Mouse (Mus musculus) CH12.LX (cell line): ENCODE data around the gene Cd37. TPM values are rescaled to one million over a fixed set of nuclear protein-coding genes. Genes with fewer than 3 reads are reported as not detected.

Source experiments
- DNase-seq: peaks from one replicate; pipeline ENCODE4 v3.0.0-alpha.2; 2013; ENCODE audit errors: extremely low read depth
- H3K27ac ChIP-seq: 2 replicates; pipeline ENCODE4 v1.5.1; 2012; ENCODE audit warnings: low read depth, mild to moderate bottlenecking, control low read depth, moderate library complexity; ENCODE audit not compliant: insufficient read depth
- H3K27me3 ChIP-seq: replicated peaks from 2 replicates; pipeline ENCODE3; 2012; ENCODE audit warnings: inconsistent platforms
- H3K36me3 ChIP-seq, 2 experiments: replicated peaks in 1 of 2; 2 replicates each; pipeline versions ENCODE3 to v1.6.1; 2012; ENCODE audit warnings: inconsistent platforms in 1 of 2, low read length in 1 of 2, mild to moderate bottlenecking in 1 of 2, mixed read lengths in 1 of 2, moderate library complexity in 1 of 2; ENCODE audit not compliant: control insufficient read depth in 1 of 2, insufficient read depth in 1 of 2
- H3K4me1 ChIP-seq, 2 experiments: 2 replicates each; pipeline ENCODE4 v1.6.1; 2012; ENCODE audit warnings: inconsistent platforms in 1 of 2, moderate library complexity in 1 of 2; ENCODE audit not compliant: insufficient read depth in 2 of 2, control insufficient read depth in 1 of 2
- H3K4me2 ChIP-seq: 2 replicates; pipeline ENCODE4 v1.6.1; 2012; ENCODE audit warnings: low read depth, mild to moderate bottlenecking, control low read depth; ENCODE audit not compliant: poor library complexity, insufficient read depth, severe bottlenecking
- H3K4me3 ChIP-seq, 3 experiments: fragments of 150-350 bp in 1 of 3; sonication (generic) in 1 of 3; replicated peaks in 1 of 3; 2 replicates each; pipeline versions ENCODE3 to v1.5.1; 2011 to 2012; ENCODE audit warnings: low read depth in 2 of 3, low read length in 2 of 3, mild to moderate bottlenecking in 2 of 3, moderate library complexity in 2 of 3, control low read depth in 1 of 3, improper control_type of control experiment in 1 of 3, inconsistent platforms in 1 of 3, mixed read lengths in 1 of 3; ENCODE audit not compliant: poor library complexity in 1 of 3
- H3K79me2 ChIP-seq: replicated peaks from 2 replicates; pipeline ENCODE4 v1.6.1; 2012; ENCODE audit warnings: mild to moderate bottlenecking, moderate library complexity; ENCODE audit not compliant: control insufficient read depth, poor library complexity, insufficient read depth, severe bottlenecking; ENCODE audit errors: extremely low read depth
- H3K9ac ChIP-seq: 2 replicates; pipeline ENCODE4 v1.6.1; 2012; ENCODE audit warnings: low read depth, mild to moderate bottlenecking, control low read depth, moderate library complexity; ENCODE audit not compliant: insufficient read depth
- H3K9me3 ChIP-seq: replicated peaks from 2 replicates; pipeline ENCODE3; 2012; ENCODE audit warnings: low read length, inconsistent platforms, mixed read lengths
- CHD1 ChIP-seq: IDR thresholded peaks from 2 replicates; pipeline ENCODE4 v1.6.1; 2012; ENCODE audit warnings: low read depth, low read length, improper control_type of control experiment, inconsistent platforms
- E2F4 ChIP-seq: IDR thresholded peaks from 2 replicates; pipeline ENCODE4 v1.6.1; 2011; ENCODE audit warnings: low read depth, low read length, improper control_type of control experiment; ENCODE audit not compliant: insufficient replicate concordance
- ELF1 ChIP-seq: IDR thresholded peaks from 2 replicates; pipeline ENCODE4 v1.6.1; 2014; ENCODE audit warnings: low read depth, mild to moderate bottlenecking, inconsistent platforms, low read length, improper control_type of control experiment
- EP300 ChIP-seq: IDR thresholded peaks from 2 replicates; pipeline ENCODE4 v1.6.1; 2011; ENCODE audit warnings: low read length, improper control_type of control experiment
- GABPA ChIP-seq: IDR thresholded peaks from 2 replicates; pipeline ENCODE4 v1.6.1; 2012; ENCODE audit warnings: low read depth, low read length, improper control_type of control experiment, inconsistent platforms; ENCODE audit not compliant: insufficient replicate concordance
- HCFC1 ChIP-seq: IDR thresholded peaks from 2 replicates; pipeline ENCODE4 v1.6.1; 2012; ENCODE audit warnings: low read depth, mild to moderate bottlenecking, inconsistent platforms, low read length, improper control_type of control experiment
- JUN ChIP-seq: IDR thresholded peaks from 2 replicates; pipeline ENCODE4 v1.6.1; 2011; ENCODE audit warnings: low read depth, mild to moderate bottlenecking, low read length, improper control_type of control experiment, moderate library complexity; ENCODE audit not compliant: insufficient read depth
- JUND ChIP-seq: conservative IDR thresholded peaks from 2 replicates; pipeline ENCODE4 v1.6.1; 2011; ENCODE audit warnings: low read depth, low read length, improper control_type of control experiment
- KAT2A ChIP-seq: IDR thresholded peaks from 2 replicates; pipeline ENCODE4 v1.6.1; 2012; ENCODE audit warnings: low read length, improper control_type of control experiment, inconsistent platforms; ENCODE audit not compliant: insufficient replicate concordance
- MAFK ChIP-seq: IDR thresholded peaks from 2 replicates; pipeline ENCODE4 v1.6.1; 2011; ENCODE audit warnings: low read length, improper control_type of control experiment; ENCODE audit not compliant: insufficient replicate concordance
- MAX ChIP-seq: IDR thresholded peaks from 2 replicates; pipeline ENCODE4 v1.6.1; 2011; ENCODE audit warnings: low read length, improper control_type of control experiment
- MXI1 ChIP-seq: IDR thresholded peaks from 2 replicates; pipeline ENCODE4 v1.6.1; 2011; ENCODE audit warnings: mild to moderate bottlenecking, low read depth, low read length, improper control_type of control experiment
- MYC ChIP-seq: IDR thresholded peaks from 2 replicates; pipeline ENCODE4 v1.6.1; 2011; ENCODE audit warnings: low read depth, mild to moderate bottlenecking, improper control_type of control experiment, low read length
- NRF1 ChIP-seq: IDR thresholded peaks from 2 replicates; pipeline ENCODE4 v1.6.1; 2014; ENCODE audit warnings: low read depth, mild to moderate bottlenecking, inconsistent platforms, low read length, improper control_type of control experiment, moderate library complexity
- PAX5 ChIP-seq: IDR thresholded peaks from 2 replicates; pipeline ENCODE4 v1.6.1; 2012; ENCODE audit warnings: low read length, inconsistent platforms, mixed read lengths
- POLR2AphosphoS2 ChIP-seq: IDR thresholded peaks from 2 replicates; pipeline ENCODE4 v1.6.1; 2011; ENCODE audit warnings: low read depth, low read length, improper control_type of control experiment
- RCOR1 ChIP-seq: conservative IDR thresholded peaks from 2 replicates; pipeline ENCODE4 v1.6.1; 2012; ENCODE audit warnings: low read depth, mild to moderate bottlenecking, inconsistent platforms, low read length, improper control_type of control experiment
- SIN3A ChIP-seq: IDR thresholded peaks from 2 replicates; pipeline ENCODE4 v1.6.1; 2012; ENCODE audit warnings: low read length, improper control_type of control experiment, inconsistent platforms
- SMC3 ChIP-seq: IDR thresholded peaks from 2 replicates; pipeline ENCODE4 v1.6.1; 2011; ENCODE audit warnings: low read depth, low read length, improper control_type of control experiment
- TCF12 ChIP-seq: IDR thresholded peaks from 2 replicates; pipeline ENCODE4 v1.6.1; 2014; ENCODE audit warnings: low read depth, mild to moderate bottlenecking, inconsistent platforms, low read length, improper control_type of control experiment
- UBTF ChIP-seq: IDR thresholded peaks from 2 replicates; pipeline ENCODE4 v1.6.1; 2012; ENCODE audit warnings: low read depth, mild to moderate bottlenecking, inconsistent platforms, low read length, improper control_type of control experiment, moderate library complexity
- ZC3H11A ChIP-seq: IDR thresholded peaks from 2 replicates; pipeline ENCODE4 v1.6.1; 2012; ENCODE audit warnings: low read depth, mild to moderate bottlenecking, inconsistent platforms, low read length, improper control_type of control experiment
- ZMIZ1 ChIP-seq: IDR thresholded peaks from 2 replicates; pipeline ENCODE4 v1.6.1; 2012; ENCODE audit warnings: low read depth, mild to moderate bottlenecking, inconsistent platforms, low read length, improper control_type of control experiment
- ZNF384 ChIP-seq: IDR thresholded peaks from 2 replicates; pipeline ENCODE4 v1.6.1; 2012; ENCODE audit warnings: low read depth, low read length, improper control_type of control experiment, inconsistent platforms
- dilution Hi-C: fragments of 300-500 bp; cut with MboI; formaldehyde crosslinking; loops from 2 replicates; pipeline ENCODE4 v1.14.3; 2020; ENCODE audit warnings: low sequenced_read_pairs; ENCODE audit not compliant: extremely low pct_unique_long_range_greater_than_20kb, extremely low pct_ligation_motif_present
- in situ Hi-C: fragments of 300-500 bp; cut with MboI; formaldehyde crosslinking; loops from 3 replicates; pipeline ENCODE4 v1.14.3; 2019; ENCODE audit warnings: low sequenced_read_pairs, low pct_ligation_motif_present, low pct_unique_long_range_greater_than_20kb, mixed read lengths
- polyA plus RNA-seq: library from polyadenylated mRNA; unstranded; fragments of >175 nt; gene quantifications from 2 replicates; pipeline ENCODE4 v1.2.1, GENCODE M21; 2012; ENCODE audit warnings: low read depth; ENCODE audit not compliant: insufficient read length
- total RNA-seq, 2 experiments: library from RNA; depleted of rRNA; stranded (reverse); fragments of 300-350 nt in 1 of 2; fragments of >200 nt in 1 of 2; gene quantifications; 2 replicates each; pipeline ENCODE4 v1.2.3; 2012 to 2014

Cd37 gene
- total and polyA plus RNA-seq, 3 experiments: 73.8 to 437 (median 91.1) TPM

DNA sequence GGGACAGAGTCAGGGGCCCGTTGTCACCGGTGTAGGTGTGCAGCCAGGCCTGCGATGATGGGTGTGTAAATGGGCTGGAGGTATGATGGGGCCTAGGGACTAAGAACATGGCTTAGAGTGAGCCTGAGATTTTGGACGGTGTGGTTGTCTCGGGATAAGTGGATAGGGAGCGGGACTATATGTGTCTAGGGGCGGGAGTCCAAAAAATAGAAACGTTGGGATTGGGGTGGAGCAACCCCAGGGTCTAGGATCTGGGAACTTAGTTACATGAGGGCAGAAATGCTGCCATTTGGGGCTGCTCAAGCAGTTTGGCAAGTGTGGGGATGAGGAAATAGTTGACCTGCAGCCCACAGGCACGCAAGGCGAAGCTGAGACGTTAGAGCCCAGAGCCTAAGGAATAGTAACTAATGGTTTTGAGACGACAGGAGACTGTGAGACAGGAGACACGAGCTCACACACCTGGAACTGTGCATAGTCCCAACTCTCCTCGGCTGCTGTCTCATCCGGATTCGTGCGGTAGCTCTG is 3.2 kb downstream of the Cd37 start:
- Histone ChIP-seq H3K27me3 (no peaks in the 10 kb centered on the region), H3K4me1 (peaks cover 22 to 69% of the 10 kb centered on the region in 2 experiments), H3K9ac (no peak overlapping the region), H3K27ac (0 out of 2 replicates have a peak overlapping the region, but pooled peaks have one; percentile 4), H3K9me3 (peaks cover 3% of the 10 kb centered on the region), H3K4me3 (peak overlapping the region in 2 of 3 experiments; percentile 16 to 57), H3K4me2 (no peak overlapping the region), H3K79me2 (peaks cover 2% of the 10 kb centered on the region; the same call in 1 of the 2 replicates), H3K36me3 (peaks cover 35 to 60% of the 10 kb centered on the region in 2 experiments)
- dilution Hi-C loops (no loop called here), in situ Hi-C loops (loop anchor here (5.0 kb wide), 1 partner anchor 37 kb away; no protein-coding TSS in a partner anchor)
- DNase-seq: no peak
- TF ChIP-seq ZNF384: no peak
- TF ChIP-seq E2F4: no peak
- TF ChIP-seq MAX: no peak
- TF ChIP-seq ZC3H11A: no peak
- TF ChIP-seq MYC: no peak
- TF ChIP-seq EP300: no peak
- no peak for TF ChIP-seq PAX5
- no peak for TF ChIP-seq NRF1
- TF ChIP-seq TCF12: no peak
- no peak for TF ChIP-seq JUND
- TF ChIP-seq GABPA: no peak
- no peak for TF ChIP-seq UBTF
- no peak for TF ChIP-seq SIN3A
- no peak for TF ChIP-seq ZMIZ1
- TF ChIP-seq POLR2AphosphoS2: no peak
- TF ChIP-seq SMC3: no peak
- no peak for TF ChIP-seq HCFC1
- no peak for TF ChIP-seq KAT2A
- no peak for TF ChIP-seq RCOR1
- no peak for TF ChIP-seq JUN

GRCm38 (mm10) chr7:45234922-45235571 is 3.9 kb downstream of the Cd37 start:
- Histone ChIP-seq H3K9me3 (no peaks in the 10 kb centered on the region), H3K36me3 (peaks cover 35 to 60% of the 10 kb centered on the region in 2 experiments)
- no peak for TF ChIP-seq SIN3A
- no peak for TF ChIP-seq JUN
- TF ChIP-seq MYC: no peak
- no peak for TF ChIP-seq RCOR1
- TF ChIP-seq ZMIZ1: no peak
- TF ChIP-seq MAFK: no peak
- no peak for TF ChIP-seq MXI1
- no peak for TF ChIP-seq ELF1
- TF ChIP-seq CHD1: no peak
- TF ChIP-seq, all 38 proteins: peak for 0
- Histone ChIP-seq H3K9ac (no peak overlapping the region), H3K27ac (no peak overlapping the region), H3K4me2 (no peak overlapping the region), H3K4me1 (peaks cover 21 to 62% of the 10 kb centered on the region in 2 experiments), H3K79me2 (peaks cover 2% of the 10 kb centered on the region; the same call in 1 of the 2 replicates), H3K27me3 (no peaks in the 10 kb centered on the region), H3K4me3 (peak overlapping the region in 1 of 3 experiments; percentile 57)
- in situ Hi-C loops: loop anchor here (5.0 kb wide), 1 partner anchor 37 kb away; no protein-coding TSS in a partner anchor
- DNase-seq: peak; percentile 35
- dilution Hi-C loops: no loop called here
